Mouse (Mus musculus) ES-E14 (cell line): ENCODE data around the gene Mucl3. TPM values are rescaled to one million over a fixed set of nuclear protein-coding genes. Genes with fewer than 3 reads are reported as not detected.

Experiments used
- DNase-seq: peaks from one replicate; pipeline ENCODE4 v3.0.0-alpha.2; 2013; ENCODE audit warnings: low read depth, low spot score
- H3K27ac ChIP-seq: 2 replicates; pipeline ENCODE4 v1.5.1; 2012; ENCODE audit warnings: low read depth, mild to moderate bottlenecking, low read length, moderate library complexity, mixed read lengths; ENCODE audit not compliant: poor library complexity, insufficient read depth, severe bottlenecking
- H3K36me3 ChIP-seq: 2 replicates; pipeline ENCODE4 v1.6.1; 2012; ENCODE audit warnings: mild to moderate bottlenecking, low read length, moderate library complexity, mixed read lengths; ENCODE audit not compliant: control insufficient read depth, poor library complexity, insufficient read depth, severe bottlenecking
- H3K4me1 ChIP-seq, 2 experiments: fragments of 150-350 bp in 1 of 2; sonication (generic) in 1 of 2; 2 replicates each; pipeline ENCODE4 v1.6.1; 2012; ENCODE audit warnings: low read length in 2 of 2, mild to moderate bottlenecking in 1 of 2, mixed read lengths in 1 of 2; ENCODE audit not compliant: control insufficient read depth in 2 of 2, insufficient read depth in 2 of 2, poor library complexity in 1 of 2
- H3K4me3 ChIP-seq, 2 experiments: fragments of 150-350 bp in 1 of 2; sonication (generic) in 1 of 2; 2 replicates each; pipeline ENCODE4 v1.5.1; 2012; ENCODE audit warnings: low read length in 2 of 2, low read depth in 1 of 2, mild to moderate bottlenecking in 1 of 2, mixed read lengths in 1 of 2; ENCODE audit not compliant: insufficient read depth in 1 of 2, poor library complexity in 1 of 2, severe bottlenecking in 1 of 2
- H3K9ac ChIP-seq: 2 replicates; pipeline ENCODE4 v1.6.1; 2012; ENCODE audit warnings: low read depth, mild to moderate bottlenecking, low read length, mixed read lengths; ENCODE audit not compliant: poor library complexity, insufficient read depth, severe bottlenecking
- H3K9me3 ChIP-seq: fragments of 150-350 bp; sonication (generic); 2 replicates; pipeline ENCODE4 v1.6.1; 2012; ENCODE audit warnings: low read depth, mild to moderate bottlenecking, low read length; ENCODE audit not compliant: control insufficient read depth, insufficient read depth
- CHD2 ChIP-seq: IDR thresholded peaks from 2 replicates; pipeline ENCODE4 v1.6.1; 2014; ENCODE audit warnings: mild to moderate bottlenecking, low read depth, low read length, inconsistent platforms
- HCFC1 ChIP-seq: IDR thresholded peaks from 2 replicates; pipeline ENCODE4 v1.6.1; 2012; ENCODE audit warnings: low read length, inconsistent platforms, borderline replicate concordance; ENCODE audit not compliant: insufficient read depth
- MAFK ChIP-seq: IDR thresholded peaks from 2 replicates; pipeline ENCODE4 v1.6.1; 2014; ENCODE audit warnings: mild to moderate bottlenecking, low read depth, low read length, inconsistent platforms; ENCODE audit not compliant: insufficient read depth
- ZC3H11A ChIP-seq: IDR thresholded peaks from 2 replicates; pipeline ENCODE4 v1.6.1; 2012; ENCODE audit warnings: low read depth, mild to moderate bottlenecking, inconsistent platforms, low read length, borderline replicate concordance
- ZNF384 ChIP-seq: IDR thresholded peaks from 2 replicates; pipeline ENCODE4 v1.6.1; 2012; ENCODE audit warnings: low read depth, low read length, inconsistent platforms
- in situ Hi-C, 2 experiments: fragments of 600-800 bp; cut with MboI; formaldehyde crosslinking; loops; one replicate each; pipeline ENCODE4 v1.15.1; 2025; ENCODE audit warnings: low sequenced_read_pairs in 2 of 2, inconsistent platforms in 1 of 2; ENCODE audit not compliant: unreplicated experiment in 2 of 2
- total RNA-seq: library from RNA; depleted of rRNA; stranded (reverse); fragments of 300-350 nt; gene quantifications from 2 replicates; pipeline ENCODE4 v1.2.3, GENCODE M21; 2012; rRNA removed

Mucl3 gene
- total RNA-seq = 0.85 and 1.1 TPM in 2 replicates

DNA sequence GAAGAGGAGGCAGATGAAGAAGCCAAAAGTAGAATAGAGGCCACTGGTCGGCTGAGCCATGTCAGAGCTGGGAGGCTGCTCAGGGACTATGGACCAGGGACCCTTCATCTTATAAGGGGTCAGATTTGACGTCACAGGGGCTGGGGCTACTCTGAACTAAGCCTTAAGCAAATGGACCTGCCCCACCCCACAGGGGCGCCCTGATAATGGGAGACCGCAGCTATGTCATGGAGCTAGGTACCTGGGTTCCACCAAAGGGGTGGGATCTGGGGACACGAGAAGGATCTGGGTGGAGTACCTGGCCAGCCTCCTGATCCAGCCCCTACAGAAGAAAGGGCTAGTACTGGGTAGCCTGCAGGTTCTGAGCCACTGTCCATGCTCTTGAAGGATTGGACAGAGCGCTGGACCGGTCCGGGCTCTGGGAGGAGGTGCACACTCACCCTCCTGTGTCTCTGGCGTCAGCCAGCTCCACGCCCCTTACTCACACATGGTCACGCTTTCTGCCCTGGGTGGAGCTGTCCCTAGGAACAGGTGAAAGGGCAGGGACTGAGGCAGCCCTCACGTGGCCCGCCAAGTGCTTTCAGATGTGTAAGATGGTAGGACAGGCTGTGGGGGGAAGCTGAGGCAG lies at the start of gene Mucl3:
Gene Mucl3, minus strand, starts transcription at position 87 of the 628 bp plus-strand sequence.
- no peak within 1 kb of the TSS for H3K9ac ChIP-seq
- no peak for TF ChIP-seq ZNF384
- no peaks in the 10 kb centered on the region for H3K9me3 ChIP-seq
- no peaks in the 10 kb centered on the region; a peak in 2 of 4 replicates for H3K4me1 ChIP-seq
- H3K27ac ChIP-seq = no peak within 1 kb of the TSS
- H3K4me3 ChIP-seq = no peak within 1 kb of the TSS
- DNase-seq = no peak
- in situ Hi-C loops = no loop called here
- H3K36me3 ChIP-seq = no peaks in the 10 kb centered on the region

DNA sequence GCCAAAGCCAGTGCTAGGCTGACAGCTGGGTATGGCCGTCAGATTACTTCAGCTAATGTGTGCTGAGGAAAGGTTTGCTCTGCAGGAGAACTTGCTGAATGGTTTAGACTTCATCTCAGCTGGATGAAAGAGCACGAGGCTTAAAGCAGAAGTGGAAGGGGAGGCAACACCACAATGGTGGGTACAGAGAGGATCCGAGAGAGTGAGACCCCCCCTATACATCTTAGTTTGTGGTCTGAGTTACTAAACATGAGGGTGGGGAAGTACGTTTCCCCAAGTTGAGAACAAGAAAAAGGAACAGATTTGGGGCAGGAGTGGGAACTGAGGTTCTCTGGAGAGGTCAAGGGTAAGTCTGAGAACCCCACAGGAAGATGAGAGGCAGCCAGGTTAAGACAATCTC lies 48.9 kb upstream of the Mucl3 start:
- Histone ChIP-seq H3K9me3 (no peaks in the 10 kb centered on the region), H3K4me1 (peaks cover 2 to 20% of the 10 kb centered on the region in 2 experiments; a peak in 3 of 4 replicates), H3K27ac (no peak overlapping the region), H3K36me3 (peaks cover 12% of the 10 kb centered on the region; the same call in 1 of the 2 replicates), H3K9ac (no peak overlapping the region), H3K4me3 (no peak overlapping the region)
- no peak for DNase-seq
- in situ Hi-C loops = no loop called here
- TF ChIP-seq CHD2 (no peak), MAFK (no peak), ZNF384 (no peak), ZC3H11A (no peak), HCFC1 (no peak)

DNA sequence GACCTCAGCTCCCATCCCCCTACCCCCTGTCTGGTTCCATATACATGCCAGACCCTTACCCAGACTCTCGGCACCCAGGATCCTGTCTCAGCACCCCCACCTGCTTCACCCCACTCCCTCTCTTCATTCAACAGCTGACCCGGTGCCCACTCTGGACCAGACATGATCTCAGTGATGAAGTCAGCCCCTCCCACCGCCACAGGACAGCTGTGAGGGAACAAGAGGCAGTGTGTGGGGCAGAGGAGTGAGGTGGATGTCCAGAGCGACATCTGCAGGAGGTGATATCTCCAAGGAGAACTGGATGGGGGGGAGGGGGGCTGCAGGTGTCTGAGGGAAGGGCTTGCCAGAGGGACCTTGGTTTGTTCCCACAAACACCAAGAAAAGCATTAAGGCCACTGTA lies 48.3 kb upstream of the Mucl3 start:
- no peak overlapping the region for H3K4me3 ChIP-seq
- DNase-seq = no peak
- H3K9me3 ChIP-seq = no peaks in the 10 kb centered on the region
- H3K27ac ChIP-seq = no peak overlapping the region
- H3K36me3 ChIP-seq = peaks cover 15% of the 10 kb centered on the region; the same call in 1 of the 2 replicates
- no peak for TF ChIP-seq HCFC1
- H3K9ac ChIP-seq = no peak overlapping the region
- in situ Hi-C loops = no loop called here
- peaks cover 2 to 15% of the 10 kb centered on the region in 2 experiments; a peak in 3 of 4 replicates for H3K4me1 ChIP-seq

DNA sequence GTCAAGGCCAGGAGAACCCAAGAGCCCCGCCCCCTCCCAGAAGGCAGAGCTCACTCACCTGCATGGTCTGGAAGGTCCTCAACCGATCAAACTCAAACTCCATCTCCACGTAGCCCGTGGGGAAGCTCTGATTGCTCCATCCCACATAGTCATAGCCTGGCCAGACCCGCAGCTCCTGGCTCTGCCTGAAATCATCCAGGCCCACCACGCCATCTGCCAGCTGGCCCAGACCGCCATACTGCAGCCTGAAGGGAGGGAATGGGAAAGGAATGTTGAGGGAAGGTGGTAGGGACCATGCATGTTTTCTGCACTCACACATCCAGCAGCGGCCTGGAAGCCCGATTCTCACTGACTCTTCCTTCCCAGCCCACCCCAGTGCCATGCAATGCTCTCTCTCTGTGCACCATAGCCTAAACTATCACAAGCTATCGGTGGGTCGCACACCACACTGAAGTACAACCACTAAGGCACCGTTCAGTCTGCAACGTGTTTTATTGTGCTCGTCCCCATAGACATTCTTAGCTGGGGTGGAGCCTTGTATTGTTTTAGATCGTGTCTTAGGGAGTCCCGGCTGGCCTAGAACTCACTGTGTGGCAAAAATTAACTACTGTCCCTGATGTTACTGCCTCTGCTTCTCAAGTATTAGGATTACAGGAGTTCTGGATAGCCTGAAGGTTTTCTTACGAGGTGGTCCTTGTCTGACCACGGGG lies 46.6 kb upstream of the Mucl3 start:
- H3K9ac ChIP-seq = peak overlapping the region; percentile 15
- peaks cover 15% of the 10 kb centered on the region; the same call in 1 of the 2 replicates for H3K36me3 ChIP-seq

More for the DNA sequence above, 46.6 kb upstream of the Mucl3 start:
- Histone ChIP-seq H3K4me3 (peak overlapping the region in 1 of 2 experiments; percentile 14; a peak in 3 of 4 replicates), H3K9me3 (no peaks in the 10 kb centered on the region), H3K27ac (no peak overlapping the region), H3K4me1 (peaks cover 2 to 12% of the 10 kb centered on the region in 2 experiments; a peak in 3 of 4 replicates)
- in situ Hi-C loops = no loop called here
- DNase-seq = no peak
- no peak for TF ChIP-seq ZC3H11A
